Mouse (Mus musculus) urinary bladder, adult 18-20 months (tissue): ENCODE measurements around the gene Mcam.

Source experiments
- DNase-seq, 2 experiments: peaks; one replicate each; pipeline ENCODE4 v3.0.0; 2022; ENCODE audit warnings: low spot score in 2 of 2, mixed read lengths in 2 of 2

Mcam gene

GRCm38 (mm10) chr9:44134101-44134850, at the start of gene Mcam:
Mcam (plus strand) TSS chr9:44134469.
- DNase-seq, result peak; percentile 38

DNA sequence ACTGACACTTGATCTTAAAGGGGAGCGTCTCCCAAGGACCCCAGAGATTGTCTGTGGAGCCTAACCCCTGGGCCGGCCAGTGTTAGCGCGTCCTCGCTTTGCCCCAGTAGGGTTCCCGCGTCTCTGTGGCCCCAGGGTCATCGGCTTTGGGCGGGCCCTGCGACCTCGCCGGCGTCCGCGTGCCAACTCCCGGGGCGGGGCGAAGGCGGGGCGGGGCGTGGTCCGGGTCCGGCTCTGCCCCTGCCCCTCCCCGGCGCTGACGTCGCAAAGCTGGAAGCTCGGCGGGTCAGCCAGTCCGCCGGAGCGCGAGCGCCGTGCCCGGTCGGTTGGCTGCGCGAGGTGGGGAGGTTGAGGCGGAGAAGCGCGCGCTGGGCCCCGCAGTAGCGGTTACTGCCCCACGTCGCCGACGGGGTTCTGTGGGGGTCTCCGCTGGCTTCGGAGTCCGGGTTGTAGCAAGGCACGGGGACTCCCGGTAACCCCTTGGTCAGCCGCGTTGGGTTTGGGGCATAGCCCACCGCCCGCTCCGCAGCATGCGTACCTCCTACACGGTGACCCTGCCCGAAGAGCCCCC, 49.5 kb upstream of the Mcam start:
- DNase-seq, result peak; percentile 91 to 98

- no peak for DNase-seq
Measured at GRCm38 (mm10) chr9:44085276-44085675, 49.0 kb upstream of the Mcam start.

DNA sequence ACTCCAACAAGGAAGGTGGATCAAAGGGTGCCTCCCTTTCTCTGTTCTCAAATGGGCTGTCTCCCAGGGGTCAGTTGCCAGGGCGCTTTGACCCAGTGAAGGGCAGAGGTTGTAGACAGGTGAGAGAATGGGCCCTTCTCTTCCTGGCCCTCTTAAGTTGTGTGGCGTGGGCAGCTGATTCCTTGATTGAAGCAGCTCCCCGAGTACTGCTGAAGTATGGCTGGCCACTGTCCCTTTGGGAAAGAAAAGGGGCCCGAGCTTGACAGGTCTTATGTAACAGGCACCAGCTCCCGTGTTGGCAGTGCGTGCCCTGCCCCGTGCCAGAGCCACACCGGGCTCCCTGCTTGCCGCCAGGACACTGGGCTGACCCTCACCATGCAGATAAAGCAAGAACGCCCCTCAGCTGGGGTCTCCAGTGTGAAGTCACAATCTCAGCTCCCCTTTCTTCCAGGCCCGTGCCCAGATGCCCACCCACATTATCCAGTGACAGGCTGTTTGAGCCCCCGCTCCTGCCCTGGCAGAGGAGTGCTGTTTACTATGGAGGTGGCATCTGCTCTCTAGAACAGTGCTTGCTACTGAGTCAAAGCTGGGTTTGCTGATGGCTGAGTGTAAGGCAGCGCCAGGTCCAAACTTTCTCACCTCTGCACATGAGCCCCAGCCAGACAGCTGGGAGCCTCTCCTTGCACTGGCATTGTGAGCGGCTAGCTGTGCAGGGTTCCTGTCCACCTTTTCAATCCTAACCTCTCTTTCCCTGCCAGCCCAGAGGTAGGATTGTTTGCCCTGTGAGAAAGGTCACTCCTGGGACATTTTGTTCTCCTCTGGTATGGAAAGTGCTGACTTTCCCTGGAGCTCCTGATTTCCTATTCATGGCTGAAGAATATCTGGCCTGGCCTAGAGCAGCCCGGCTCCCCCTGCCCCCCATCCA, 48.3 kb upstream of the Mcam start:
- DNase-seq, result no peak

DNA sequence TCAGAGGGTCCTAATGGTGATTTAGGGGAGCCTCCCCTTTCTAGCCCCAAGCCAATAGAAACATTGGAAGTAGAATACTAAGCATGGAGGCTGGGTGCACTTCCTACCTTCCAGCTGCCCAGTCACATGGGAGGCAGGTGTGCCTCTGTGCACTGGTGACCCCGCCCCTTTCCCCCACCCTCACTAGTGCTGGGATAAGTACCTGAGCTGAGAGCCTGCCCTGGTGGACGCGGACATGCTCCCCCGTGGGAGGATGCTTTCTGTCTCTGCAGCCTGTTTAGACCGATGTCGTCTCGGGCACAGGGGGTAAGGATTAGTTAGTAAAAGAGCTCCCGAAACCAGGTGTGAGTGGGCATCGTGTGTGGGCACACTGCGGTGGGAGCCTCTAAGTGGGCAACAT, 47.3 kb upstream of the Mcam start:
- DNase-seq, result no peak

GRCm38 (mm10) chr9:44087761-44088455, 46.4 kb upstream of the Mcam start:
- no peak for DNase-seq

GRCm38 (mm10) chr9:44088877-44089608, 45.2 kb upstream of the Mcam start:
- DNase-seq, result no peak

GRCm38 (mm10) chr9:44093612-44094503, 40.4 kb upstream of the Mcam start:
- DNase-seq, result peak in 1 of 2 experiments; percentile 49

DNA sequence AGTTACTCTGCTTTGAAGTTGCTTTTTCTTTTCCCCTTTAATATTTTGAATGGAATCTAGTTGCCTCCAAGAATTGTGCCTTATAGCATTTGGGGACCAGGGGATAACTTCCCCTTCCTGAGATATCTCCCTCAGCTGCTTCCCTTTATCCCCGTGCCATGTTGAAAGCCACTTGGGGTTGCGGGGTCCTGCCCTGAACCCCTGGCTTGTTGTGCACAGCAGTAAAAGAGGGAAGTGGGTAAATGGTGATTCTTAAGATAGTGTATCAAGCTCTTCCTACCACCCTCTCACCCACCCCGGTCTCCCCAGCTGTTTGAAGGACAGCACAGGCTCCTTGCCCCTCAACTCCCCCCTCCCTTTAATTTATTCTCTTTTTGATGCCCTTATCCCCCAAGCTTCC, 39.5 kb upstream of the Mcam start:
- no peak for DNase-seq

DNA sequence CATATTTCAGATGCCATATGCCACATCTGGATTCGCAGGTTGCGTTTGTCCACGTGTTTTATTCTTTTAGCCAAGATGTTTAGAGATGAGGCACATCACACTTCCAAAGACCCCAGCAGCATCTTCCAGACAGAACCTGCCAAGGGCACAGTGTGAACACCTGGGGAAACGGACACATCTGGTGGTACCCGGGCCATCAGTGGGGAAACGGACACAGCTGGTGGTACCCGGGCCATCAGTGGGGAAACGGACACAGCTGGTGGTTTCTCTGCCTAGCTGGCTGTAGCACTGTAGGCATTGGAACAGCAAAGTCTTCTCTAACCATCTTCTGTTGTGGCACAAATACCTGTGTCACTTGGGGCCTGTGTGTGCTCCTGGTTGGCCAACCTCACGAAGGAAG, 38.5 kb upstream of the Mcam start:
- no peak for DNase-seq

- DNase-seq, result no peak
Measured at GRCm38 (mm10) chr9:44096536-44096935, 37.7 kb upstream of the Mcam start.

DNA sequence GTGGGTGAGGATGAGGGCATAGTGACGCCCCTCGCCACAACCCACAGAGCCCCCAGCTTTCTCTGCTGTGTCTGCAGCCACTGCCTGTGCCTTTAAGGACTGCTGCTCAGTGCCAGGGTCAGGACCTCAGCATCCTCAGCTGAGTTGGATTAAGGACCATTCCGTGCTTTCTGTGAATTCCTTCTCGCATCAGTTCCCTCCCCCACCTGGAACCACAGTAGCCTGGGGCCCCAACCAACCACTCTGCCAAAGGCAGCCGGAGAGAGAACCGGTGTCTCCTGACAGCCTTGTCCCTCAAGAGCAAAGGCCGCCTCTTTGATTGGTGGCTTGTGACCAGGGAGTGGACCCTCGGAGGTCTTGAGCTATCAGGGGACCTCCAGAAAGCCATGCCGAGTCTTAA, 32.8 kb upstream of the Mcam start, which contains the start of gene Mfrp:
Gene Mfrp (plus strand): TSS at position 240 of the 400 bp plus-strand sequence.
- no peak for DNase-seq

GRCm38 (mm10) chr9:44104881-44105280, 29.4 kb upstream of the Mcam start:
- no peak for DNase-seq

GRCm38 (mm10) chr9:44105781-44106180, 28.5 kb upstream of the Mcam start:
- DNase-seq, result no peak

- DNase-seq, result no peak
Measured at GRCm38 (mm10) chr9:44106182-44106581, 28.1 kb upstream of the Mcam start.

DNA sequence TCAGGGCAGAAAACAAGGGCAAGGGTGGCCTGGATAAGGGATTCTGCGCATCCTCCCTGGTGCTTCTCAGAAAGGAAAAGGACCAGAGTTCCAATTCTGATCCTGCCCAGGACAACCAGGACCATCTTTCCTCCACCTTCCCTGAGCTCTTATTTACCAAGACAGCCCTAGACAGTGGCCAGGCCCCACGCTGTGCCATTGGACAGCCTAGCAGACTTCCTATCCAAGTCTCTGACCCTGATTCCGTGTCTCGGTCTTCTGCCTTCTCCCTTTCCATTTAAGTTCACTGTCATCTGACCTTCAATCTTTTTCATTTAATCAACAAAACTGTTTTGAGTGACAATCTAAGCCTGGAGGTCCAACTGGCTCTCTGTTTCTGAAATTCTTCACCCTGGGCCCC, 27.7 kb upstream of the Mcam start:
- DNase-seq, result no peak

GRCm38 (mm10) chr9:44107110-44107509, 27.2 kb upstream of the Mcam start, which contains the start of gene C1qtnf5:
C1qtnf5 (plus strand) TSS chr9:44107245.
- DNase-seq, result peak; percentile 37 to 86

DNA sequence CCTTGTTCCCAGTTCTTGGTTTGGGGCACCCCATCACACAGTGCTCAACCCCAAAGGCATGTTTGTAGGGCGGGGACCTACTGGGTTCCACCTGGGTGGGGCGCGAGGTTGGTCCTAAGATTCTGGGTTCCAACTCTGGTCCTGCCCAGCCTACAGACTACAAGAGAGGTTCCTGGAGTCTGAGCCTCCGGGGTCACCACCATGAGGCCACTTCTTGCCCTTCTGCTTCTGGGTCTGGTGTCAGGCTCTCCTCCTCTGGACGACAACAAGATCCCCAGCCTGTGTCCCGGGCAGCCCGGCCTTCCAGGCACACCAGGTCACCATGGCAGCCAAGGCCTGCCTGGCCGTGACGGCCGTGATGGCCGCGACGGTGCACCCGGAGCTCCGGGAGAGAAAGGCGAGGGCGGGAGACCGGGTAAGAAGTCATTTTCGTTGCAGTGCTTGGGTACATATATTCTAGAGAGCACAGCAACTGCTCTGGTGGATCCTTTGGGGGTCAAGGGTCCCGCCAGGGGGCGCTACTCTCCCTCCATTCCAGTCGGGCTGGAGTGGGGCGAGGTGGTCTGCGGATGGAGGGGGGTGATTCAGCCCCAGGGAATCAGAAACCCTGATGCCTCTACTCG, 26.6 kb upstream of the Mcam start:
- peak in 1 of 2 experiments; percentile 16 for DNase-seq

DNA sequence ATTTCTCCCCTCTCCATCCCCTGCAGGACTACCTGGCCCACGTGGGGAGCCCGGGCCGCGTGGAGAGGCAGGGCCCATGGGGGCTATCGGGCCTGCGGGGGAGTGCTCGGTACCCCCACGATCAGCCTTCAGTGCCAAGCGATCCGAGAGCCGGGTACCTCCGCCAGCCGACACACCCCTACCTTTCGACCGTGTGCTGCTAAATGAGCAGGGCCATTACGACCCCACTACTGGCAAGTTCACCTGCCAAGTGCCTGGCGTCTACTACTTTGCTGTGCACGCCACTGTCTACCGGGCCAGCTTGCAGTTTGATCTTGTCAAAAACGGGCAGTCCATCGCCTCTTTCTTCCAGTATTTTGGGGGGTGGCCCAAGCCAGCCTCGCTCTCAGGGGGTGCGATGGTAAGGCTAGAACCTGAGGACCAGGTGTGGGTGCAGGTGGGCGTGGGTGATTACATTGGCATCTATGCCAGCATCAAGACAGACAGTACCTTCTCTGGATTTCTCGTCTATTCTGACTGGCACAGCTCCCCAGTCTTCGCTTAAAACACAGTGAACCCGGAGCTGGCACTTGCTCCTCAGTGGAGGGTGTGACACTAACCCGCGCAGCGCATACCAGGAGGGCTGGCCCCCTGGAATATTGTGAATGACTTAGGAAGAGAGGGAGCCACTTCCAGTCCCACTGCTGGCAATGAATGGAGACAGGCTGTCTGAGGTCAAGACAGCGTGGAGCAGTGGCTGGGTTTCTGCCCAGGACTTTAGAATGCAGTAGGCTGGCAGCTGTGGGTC, 25.8 kb upstream of the Mcam start:
- no peak for DNase-seq
